Mouse (Mus musculus): ENCODE results near the gene Nfia. TPM values are rescaled to one million over a fixed set of nuclear protein-coding genes. Genes with fewer than 3 reads are reported as not detected.

The Nfia gene
- total RNA-seq, 2 experiments from 2014 or later: 2.7 to 21.8 TPM

DNA sequence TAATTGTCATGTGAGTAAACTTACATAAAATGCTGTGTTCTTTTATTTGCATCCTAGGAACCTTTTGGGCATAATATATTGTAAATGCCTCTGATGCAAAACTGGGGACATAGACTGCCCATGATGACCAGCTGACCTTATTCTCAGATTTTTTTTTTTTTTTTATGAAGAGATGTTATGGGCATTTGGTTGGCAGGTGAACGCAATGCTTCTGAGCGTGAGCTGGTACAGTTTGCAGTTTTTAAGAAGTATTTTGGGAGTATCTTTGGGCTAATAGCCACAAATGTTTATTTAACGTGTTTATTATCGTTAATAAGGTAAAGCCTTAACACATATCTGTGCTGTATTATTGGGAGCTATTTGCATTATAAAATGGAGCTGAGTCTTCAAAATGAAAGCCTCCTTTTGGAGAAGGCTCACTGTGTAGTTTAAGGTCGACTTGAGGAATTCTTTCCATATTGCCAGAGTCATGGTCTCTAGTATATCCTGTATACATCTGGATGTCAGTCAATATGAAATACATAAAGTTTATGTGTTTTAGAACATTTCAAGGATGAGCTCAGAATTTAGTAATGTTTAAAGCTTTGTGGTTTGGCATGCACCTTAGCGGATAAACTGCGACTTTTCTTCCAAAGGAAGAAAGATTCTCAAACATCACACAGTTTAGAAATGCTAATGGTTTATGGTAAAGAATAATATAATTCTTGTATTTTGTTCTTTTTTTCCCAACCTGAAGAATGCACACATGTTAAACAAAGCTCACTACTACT is 8.3 kb downstream of the Nfia start:
- no peak for ATAC-seq (replicated peaks; ENCODE audit: low FRiP score, poor library complexity, severe bottlenecking)

DNA sequence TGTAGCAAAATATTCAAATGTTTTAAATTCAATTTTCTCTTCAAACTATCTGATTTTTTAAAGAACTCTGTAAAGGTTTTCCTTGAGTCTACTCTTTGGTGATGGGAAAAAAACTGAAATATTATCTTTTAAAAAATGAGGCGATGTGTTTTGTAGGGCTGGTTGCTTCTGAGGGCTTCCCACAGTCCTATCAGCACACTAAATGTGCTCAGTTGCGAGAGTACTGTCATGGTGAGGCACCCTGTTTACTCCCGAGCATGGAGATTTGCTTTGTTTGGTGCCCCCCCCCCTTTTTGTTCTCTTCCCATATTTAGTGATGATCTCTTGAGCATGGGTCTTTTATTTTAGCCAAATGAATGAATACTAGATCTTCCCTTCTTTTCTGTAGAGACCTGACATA is 9.5 kb downstream of the Nfia start:
- ATAC-seq (replicated peaks; ENCODE audit: low FRiP score, poor library complexity, severe bottlenecking): 0 out of 2 replicates have a peak, but pooled peaks have one; percentile 33

DNA sequence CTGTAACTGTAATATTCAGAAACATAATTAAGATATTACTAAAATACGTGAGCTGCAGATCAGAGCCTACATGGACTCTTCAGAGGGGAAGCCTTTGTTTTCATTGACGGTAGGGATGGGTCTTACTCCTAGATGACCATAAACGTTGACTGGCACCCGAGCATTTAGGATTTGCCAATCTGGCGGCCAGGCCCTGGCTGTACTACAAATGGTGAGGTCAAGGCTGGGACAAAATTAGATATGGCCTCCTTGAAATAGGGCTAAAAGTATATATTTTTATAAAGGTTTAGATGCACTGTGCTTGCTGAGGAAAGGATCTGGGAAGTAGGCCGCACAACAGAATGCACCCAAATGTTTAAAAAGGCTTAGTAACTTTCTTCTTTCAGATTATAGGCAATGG is 10.0 kb downstream of the Nfia start:
- no peak for ATAC-seq (replicated peaks; ENCODE audit: low FRiP score, poor library complexity, severe bottlenecking)

DNA sequence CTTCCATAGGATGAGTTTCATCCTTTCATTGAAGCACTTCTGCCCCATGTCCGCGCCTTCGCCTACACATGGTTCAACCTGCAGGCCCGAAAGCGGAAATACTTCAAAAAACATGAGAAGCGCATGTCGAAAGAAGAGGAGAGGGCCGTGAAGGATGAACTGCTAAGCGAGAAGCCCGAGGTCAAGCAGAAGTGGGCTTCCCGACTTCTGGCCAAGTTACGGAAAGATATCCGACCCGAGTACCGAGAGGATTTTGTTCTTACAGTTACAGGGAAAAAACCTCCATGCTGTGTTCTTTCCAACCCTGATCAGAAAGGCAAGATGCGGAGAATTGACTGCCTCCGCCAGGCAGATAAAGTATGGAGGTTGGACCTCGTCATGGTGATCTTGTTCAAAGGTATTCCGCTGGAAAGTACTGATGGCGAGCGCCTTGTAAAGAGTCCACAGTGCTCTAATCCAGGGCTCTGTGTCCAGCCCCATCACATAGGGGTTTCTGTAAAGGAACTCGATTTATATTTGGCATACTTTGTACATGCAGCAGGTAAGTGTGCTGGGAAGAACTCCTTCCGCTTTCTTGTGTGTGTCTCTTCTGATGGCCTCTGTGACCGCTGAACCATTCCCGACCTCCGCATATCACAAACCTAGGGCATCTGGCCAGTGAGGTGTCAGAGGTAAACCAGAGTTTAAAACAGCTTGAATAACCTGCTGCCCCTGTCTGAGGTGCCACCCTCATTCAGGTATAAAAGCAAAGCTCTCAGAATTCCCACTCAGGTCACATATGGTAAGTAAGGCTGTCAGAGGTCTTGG is 10.7 kb downstream of the Nfia start:
- ATAC-seq (replicated peaks; ENCODE audit: low FRiP score, poor library complexity, severe bottlenecking): no peak

DNA sequence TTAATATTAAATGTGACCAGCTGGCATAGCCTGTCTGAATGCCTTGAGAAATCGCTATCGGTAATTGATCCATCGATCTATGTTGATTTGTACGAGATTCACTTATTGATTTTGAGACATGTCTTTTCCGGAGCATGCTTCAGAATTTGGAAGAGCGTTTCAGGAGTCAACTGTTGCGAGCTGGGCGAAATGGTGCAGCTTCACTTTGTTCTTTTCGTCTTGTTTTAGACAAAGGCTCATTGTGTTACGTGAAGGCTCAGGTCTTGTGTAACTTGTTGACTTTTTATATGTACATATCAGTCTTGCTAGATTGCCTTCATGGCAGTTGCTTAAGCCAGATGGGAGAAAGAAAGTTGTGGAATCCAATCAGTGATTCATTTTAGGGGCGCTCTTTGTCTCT is 11.7 kb downstream of the Nfia start:
- ATAC-seq (replicated peaks; ENCODE audit: low FRiP score, poor library complexity, severe bottlenecking): no peak

- no peak for ATAC-seq (replicated peaks; ENCODE audit: low FRiP score, poor library complexity, severe bottlenecking)
Measured at GRCm38 (mm10) chr4:97785547-97786271, 13.2 kb downstream of the Nfia start.

- ATAC-seq (replicated peaks; ENCODE audit: low FRiP score, poor library complexity, severe bottlenecking): no peak
Measured at GRCm38 (mm10) chr4:97786571-97786970, 14.0 kb downstream of the Nfia start.

DNA sequence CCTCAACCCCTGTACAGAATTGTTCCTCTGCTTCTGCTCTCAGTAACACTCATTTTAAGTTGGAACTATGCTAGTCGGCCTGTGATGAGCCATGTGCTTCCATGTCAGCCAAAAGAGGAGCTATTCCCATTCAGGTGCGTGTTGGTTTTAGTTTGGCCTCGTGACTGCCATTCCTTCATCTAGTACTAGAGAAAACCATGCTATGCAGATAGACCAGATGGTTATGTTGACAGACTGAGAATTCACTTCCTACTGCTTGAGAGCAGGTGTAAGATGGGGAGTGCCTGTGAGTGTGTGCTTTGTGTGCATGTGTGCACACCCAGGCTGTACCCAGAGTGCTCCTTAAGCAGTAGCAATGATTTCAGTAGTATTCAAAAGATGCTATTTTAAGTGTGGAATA is 15.0 kb downstream of the Nfia start:
- ATAC-seq (replicated peaks; ENCODE audit: low FRiP score, poor library complexity, severe bottlenecking): no peak

DNA sequence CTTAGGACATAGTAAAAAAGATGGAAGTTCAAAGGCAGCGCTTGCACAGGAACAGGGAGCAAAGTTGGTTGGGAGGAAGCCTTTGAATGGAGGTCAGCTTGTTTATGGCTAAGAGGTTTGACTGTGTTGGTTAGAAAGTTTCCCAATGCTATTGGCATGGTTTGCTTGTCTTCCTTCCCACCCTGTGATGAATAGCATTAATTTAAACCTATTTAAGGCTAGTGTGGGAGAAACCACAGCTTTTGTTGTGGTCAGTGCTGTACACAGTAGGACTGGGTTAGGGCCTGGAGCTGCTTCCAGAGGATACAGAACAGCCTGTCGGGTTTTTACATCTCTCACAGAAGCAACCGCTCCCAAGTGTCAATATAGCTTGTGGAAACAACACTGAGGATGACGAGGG is 16.0 kb downstream of the Nfia start:
- ATAC-seq (replicated peaks; ENCODE audit: low FRiP score, poor library complexity, severe bottlenecking): no peak

DNA sequence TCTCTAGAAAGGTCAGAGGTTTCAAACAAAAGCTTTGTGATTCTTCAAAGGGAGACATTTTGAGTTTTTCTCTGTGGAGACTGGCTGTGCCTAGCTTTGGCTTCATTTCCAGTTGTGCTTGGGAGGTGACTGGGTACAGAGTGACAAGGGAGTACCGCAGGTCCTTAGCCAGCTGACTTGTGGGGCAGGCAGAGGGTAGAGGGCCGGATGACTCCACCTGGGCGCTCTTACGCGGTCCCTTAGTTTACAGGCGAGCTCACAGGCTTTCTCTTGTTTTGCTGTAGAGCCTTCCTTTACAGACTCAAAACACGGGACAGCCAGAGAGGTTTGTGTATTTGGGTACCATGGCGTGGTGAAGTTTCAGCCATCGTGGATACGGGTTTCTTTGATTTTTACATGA is 21.4 kb downstream of the Nfia start:
- no peak for ATAC-seq (replicated peaks; ENCODE audit: low FRiP score, poor library complexity, severe bottlenecking)

- no peak for ATAC-seq (replicated peaks; ENCODE audit: low FRiP score, poor library complexity, severe bottlenecking)
Measured at GRCm38 (mm10) chr4:97794865-97795264, 22.3 kb downstream of the Nfia start.

DNA sequence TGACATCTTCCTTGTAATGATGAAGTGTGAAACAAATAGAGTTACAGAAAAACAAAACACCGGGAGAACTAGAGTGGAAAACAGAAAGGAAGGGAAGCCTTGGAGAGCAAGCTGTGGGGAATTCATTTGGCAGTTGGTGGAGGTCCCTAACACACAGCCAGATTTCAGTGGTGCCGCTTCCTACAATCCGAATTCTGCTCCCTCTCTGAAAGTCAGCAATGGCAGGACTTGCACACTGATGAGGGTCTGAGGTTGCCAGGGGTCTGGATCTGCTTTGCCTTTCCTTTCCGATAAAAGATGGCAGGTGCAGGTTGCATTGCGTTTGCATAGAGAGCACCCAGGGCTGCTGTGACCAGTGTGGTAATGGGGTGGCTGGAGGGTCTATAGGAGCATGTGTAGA is 23.4 kb downstream of the Nfia start:
- ATAC-seq (replicated peaks; ENCODE audit: low FRiP score, poor library complexity, severe bottlenecking): no peak

GRCm38 (mm10) chr4:97796505-97796904 is 24.0 kb downstream of the Nfia start:
- ATAC-seq (replicated peaks; ENCODE audit: low FRiP score, poor library complexity, severe bottlenecking): no peak

DNA sequence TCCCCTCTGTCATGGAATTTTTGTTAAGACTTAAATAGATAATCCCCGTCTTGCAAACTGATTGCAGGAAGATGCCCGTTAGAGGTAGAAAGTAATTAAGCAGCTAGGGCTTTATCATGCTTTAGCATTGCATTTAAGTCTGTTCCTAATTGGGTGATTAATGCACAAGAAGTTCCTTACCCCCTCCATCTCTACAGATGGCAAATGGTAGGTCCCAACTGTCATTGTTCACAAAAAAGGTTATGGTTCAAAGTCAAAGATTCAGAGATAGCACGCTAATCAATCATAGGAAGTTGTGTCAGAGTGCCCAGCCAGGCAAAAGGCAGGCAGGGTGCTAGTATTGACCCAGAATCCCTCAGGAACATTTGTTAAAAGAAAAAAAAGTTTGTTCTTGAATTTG is 31.3 kb downstream of the Nfia start:
- ATAC-seq (replicated peaks; ENCODE audit: low FRiP score, poor library complexity, severe bottlenecking): no peak

- ATAC-seq (replicated peaks; ENCODE audit: low FRiP score, poor library complexity, severe bottlenecking): no peak
Measured at GRCm38 (mm10) chr4:97804638-97805037, 32.1 kb downstream of the Nfia start.

DNA sequence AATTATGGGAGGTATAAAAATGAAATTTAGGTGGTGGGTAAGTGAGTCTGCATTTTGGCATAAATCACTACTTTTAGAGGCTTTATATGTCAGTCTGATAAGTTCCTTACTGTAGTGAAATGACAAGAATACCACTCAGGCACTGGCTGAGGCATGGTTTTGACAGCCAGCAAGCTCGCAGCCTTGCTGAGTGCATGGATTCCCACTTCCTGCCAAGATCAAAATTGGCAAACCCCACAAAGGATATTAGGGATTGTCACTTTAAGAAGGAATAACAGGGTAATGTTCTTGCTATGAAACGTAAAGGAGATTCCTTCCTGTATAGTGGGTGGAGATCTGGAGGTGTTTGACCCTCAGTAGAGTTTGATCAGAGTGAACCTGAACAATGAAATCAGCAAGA is 32.7 kb downstream of the Nfia start:
- ATAC-seq (replicated peaks; ENCODE audit: low FRiP score, poor library complexity, severe bottlenecking): no peak

DNA sequence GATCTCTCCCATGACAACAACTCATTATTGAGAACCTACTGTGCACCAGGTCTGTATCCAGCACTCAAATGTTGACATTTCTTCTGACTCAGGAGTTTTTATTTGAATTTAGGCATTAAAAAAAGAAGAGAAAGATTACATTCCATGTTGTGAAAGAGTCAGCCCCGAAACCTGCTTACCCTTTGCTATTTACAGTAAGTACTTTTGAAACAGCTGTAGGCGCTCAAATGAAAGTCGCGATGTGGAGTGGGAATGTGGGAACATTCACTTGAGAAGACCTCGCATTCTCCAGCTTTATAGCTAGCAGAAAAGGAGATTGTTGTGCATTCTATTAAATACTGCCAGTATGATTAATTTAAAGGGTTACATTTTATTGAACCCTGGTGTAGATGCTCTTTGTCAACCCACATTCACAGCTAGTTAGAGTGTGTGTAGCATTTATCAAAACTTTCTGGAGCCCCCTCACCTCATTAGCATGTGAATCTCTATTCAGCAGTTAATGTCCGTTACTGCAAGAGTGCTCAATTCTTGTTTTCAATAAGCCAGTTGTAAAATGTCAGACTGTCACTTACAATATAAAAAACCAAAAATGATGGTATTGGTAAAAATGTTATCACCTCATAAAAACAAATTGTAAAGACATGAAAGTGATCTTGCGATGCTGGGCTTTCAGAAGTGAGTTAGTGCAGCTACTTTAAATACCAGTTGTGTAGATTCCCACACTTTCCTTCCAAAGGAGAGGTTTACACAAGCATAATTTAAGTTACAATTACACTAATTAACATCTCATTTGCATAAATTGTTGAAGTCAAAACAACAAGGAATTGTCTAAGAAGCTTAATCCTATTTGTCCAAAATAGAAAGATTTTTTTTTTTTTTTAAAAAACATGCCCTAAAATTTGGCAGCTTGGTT is 33.6 kb downstream of the Nfia start:
- no peak for ATAC-seq (replicated peaks; ENCODE audit: low FRiP score, poor library complexity, severe bottlenecking)

- no peak for ATAC-seq (replicated peaks; ENCODE audit: low FRiP score, poor library complexity, severe bottlenecking)
Measured at GRCm38 (mm10) chr4:97806924-97807323, 34.4 kb downstream of the Nfia start.

DNA sequence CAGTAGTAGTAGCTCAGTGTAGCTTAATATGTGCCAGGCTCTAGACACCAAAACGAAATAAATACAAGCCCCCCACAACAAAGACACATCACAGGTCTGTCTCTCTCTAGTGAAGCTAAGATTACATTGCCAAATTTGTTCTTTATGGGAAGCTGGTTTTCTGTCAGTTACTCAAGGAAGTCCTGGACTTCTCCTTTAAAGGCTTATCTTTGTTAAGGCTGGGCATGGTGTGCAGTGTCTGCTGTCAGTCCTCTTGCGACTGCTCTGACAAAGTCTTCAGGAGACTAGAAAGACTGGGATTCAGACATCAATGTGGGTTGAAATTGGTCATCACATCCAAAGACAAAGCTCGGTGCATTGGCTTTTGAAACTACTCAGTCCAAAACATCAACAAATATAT is 36.4 kb downstream of the Nfia start:
- no peak for ATAC-seq (replicated peaks; ENCODE audit: low FRiP score, poor library complexity, severe bottlenecking)

All from erythroid progenitor cell, adult 5-6 weeks (primary cell).